Mouse (Mus musculus) lung, postnatal 36 days (tissue): Measurements from ENCODE around the gene A1cf.

ENCODE experiments used
- DNase-seq: peaks from one replicate; pipeline ENCODE4 v3.0.0; 2022; ENCODE audit warnings: mixed read lengths

A1cf gene

GRCm38 (mm10) chr19:31954267-31954666 lies 85.7 kb downstream of the A1cf start:
- DNase-seq = no peak

GRCm38 (mm10) chr19:31954696-31955095 lies 86.1 kb downstream of the A1cf start:
- no peak for DNase-seq

GRCm38 (mm10) chr19:31956359-31956758 lies 87.8 kb downstream of the A1cf start:
- peak; percentile 22 for DNase-seq

- DNase-seq = peak; percentile 23
Measured at GRCm38 (mm10) chr19:31960434-31960833, 91.9 kb downstream of the A1cf start.

- DNase-seq = peak; percentile 2
Measured at GRCm38 (mm10) chr19:31963147-31963546, 94.6 kb downstream of the A1cf start.

- DNase-seq = peak; percentile 4
Measured at GRCm38 (mm10) chr19:31967933-31968532, 99.5 kb downstream of the A1cf start.

GRCm38 (mm10) chr19:31971405-31971804 lies 102.8 kb downstream of the A1cf start:
- DNase-seq = no peak

- peak; percentile 84 for DNase-seq
Measured at GRCm38 (mm10) chr19:31971998-31972397, 103.4 kb downstream of the A1cf start.

- DNase-seq = no peak
Measured at GRCm38 (mm10) chr19:31975882-31976281, 107.3 kb downstream of the A1cf start.

- no peak for DNase-seq
Measured at GRCm38 (mm10) chr19:31991057-31991456, 122.5 kb downstream of the A1cf start.

- DNase-seq = no peak
Measured at GRCm38 (mm10) chr19:31996916-31997315, 128.4 kb downstream of the A1cf start.
